Mouse (Mus musculus) intestine, embryonic 14.5 days (tissue): Measurements from ENCODE around the gene Zbtb20. TPM values are rescaled to one million over a fixed set of nuclear protein-coding genes. Genes with fewer than 3 reads are reported as not detected.

Experiments used
- ATAC-seq: fragments of 200-750 bp; cut with Nextera tagmentation; replicated peaks from 2 replicates; pipeline ENCODE4 v1.8.0; 2017; ENCODE audit warnings: low read depth, moderate number of reproducible peaks, moderate TSS enrichment, moderate library complexity; ENCODE audit not compliant: low FRiP score, low TSS enrichment
- DNase-seq: peaks from one replicate; pipeline ENCODE4 v3.0.0-alpha.2; 2018; ENCODE audit warnings: low spot score
- H3K27ac ChIP-seq: fragments of 300-500 bp; sonication (generic); 2 replicates; pipeline ENCODE4 v1.5.1; 2014; ENCODE audit warnings: low read depth, mild to moderate bottlenecking, control low read depth
- H3K27me3 ChIP-seq: fragments of 300-500 bp; sonication (generic); replicated peaks from 2 replicates; pipeline ENCODE4 v1.6.1; 2014; ENCODE audit warnings: low read length, control low read depth; ENCODE audit not compliant: control insufficient read depth, insufficient read depth
- H3K36me3 ChIP-seq: fragments of 300-500 bp; sonication (generic); 2 replicates; pipeline ENCODE4 v1.6.1; 2014; ENCODE audit warnings: low read length, control low read depth; ENCODE audit not compliant: control insufficient read depth, insufficient read depth
- H3K4me1 ChIP-seq: fragments of 300-500 bp; sonication (generic); replicated peaks from 2 replicates; pipeline ENCODE4 v1.6.1; 2014; ENCODE audit warnings: low read length, control low read depth, mixed read lengths; ENCODE audit not compliant: control insufficient read depth, insufficient read depth
- H3K4me2 ChIP-seq: fragments of 300-500 bp; sonication (generic); 2 replicates; pipeline ENCODE4 v1.6.1; 2014; ENCODE audit warnings: low read length
- H3K4me3 ChIP-seq: fragments of 300-500 bp; sonication (generic); 2 replicates; pipeline ENCODE4 v1.5.1; 2014; ENCODE audit warnings: low read depth, low read length, control low read depth, mixed read lengths
- H3K9ac ChIP-seq: fragments of 300-500 bp; sonication (generic); 2 replicates; pipeline ENCODE4 v1.6.1; 2014; ENCODE audit warnings: mild to moderate bottlenecking, low read length
- H3K9me3 ChIP-seq: fragments of 300-500 bp; sonication (generic); 2 replicates; pipeline ENCODE4 v1.6.1; 2016; ENCODE audit warnings: low read length, control low read depth; ENCODE audit not compliant: control insufficient read depth
- WGBS: fragments of 180-500 bp; shearing (Covaris S2); extraction: QIAGEN DNeasy Blood & Tissue Kit; methylation state at CpG from one replicate; pipeline ENCODE4 v1.1.7; 2014; 5-methylcytosine and 5-hydroxymethylcytosine counted together
- polyA plus RNA-seq: library from polyadenylated mRNA; unstranded; fragments of >200 nt; fragmentation: Nextera tagmentation; extraction: Ambion mirVana; gene quantifications from 2 replicates; pipeline ENCODE4 v1.2.1, GENCODE M21; 2014

Zbtb20 gene
- polyA plus RNA-seq, 1 experiment from 2014 or later: 27.3 TPM

DNA sequence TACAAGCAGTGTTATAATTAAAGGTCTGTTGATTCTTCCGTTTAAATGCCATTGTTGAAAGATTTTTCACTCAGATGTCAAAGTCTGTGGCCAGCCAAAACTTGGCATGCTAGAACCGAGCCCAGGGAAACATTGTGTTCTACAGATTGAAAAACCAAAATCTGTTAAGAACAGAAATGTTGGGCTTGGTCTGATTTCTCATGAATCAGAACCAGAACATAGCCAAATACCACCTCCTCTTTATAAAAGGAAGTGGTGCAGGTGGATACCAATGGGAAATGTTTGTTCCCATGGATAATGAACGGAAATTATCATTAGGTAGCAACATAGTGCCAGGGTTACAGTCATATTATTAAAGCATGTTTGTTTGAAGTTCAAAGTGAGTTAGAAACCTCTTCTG is 613.7 kb downstream of the Zbtb20 start:
- WGBS: 87% methylated on average over 3 of the region's 3 CpGs
- no peaks in the 10 kb centered on the region for H3K4me1 ChIP-seq
- ATAC-seq (no peak), DNase-seq (no peak)
- H3K9ac ChIP-seq: no peak overlapping the region
- no peak overlapping the region for H3K4me2 ChIP-seq
- no peaks in the 10 kb centered on the region for H3K36me3 ChIP-seq
- H3K27me3 ChIP-seq: no peaks in the 10 kb centered on the region
- H3K27ac ChIP-seq: no peak overlapping the region
- H3K9me3 ChIP-seq: no peaks in the 10 kb centered on the region
- H3K4me3 ChIP-seq: no peak overlapping the region

GRCm38 (mm10) chr16:43489984-43490383 is 614.3 kb downstream of the Zbtb20 start:
- no peak overlapping the region for H3K4me3 ChIP-seq
- H3K27me3 ChIP-seq: no peaks in the 10 kb centered on the region
- DNase-seq (no peak), ATAC-seq (no peak)
- H3K27ac ChIP-seq: no peak overlapping the region
- H3K36me3 ChIP-seq: no peaks in the 10 kb centered on the region
- H3K9me3 ChIP-seq: no peaks in the 10 kb centered on the region
- H3K4me2 ChIP-seq: no peak overlapping the region
- H3K9ac ChIP-seq: no peak overlapping the region
- WGBS: 90% methylated on average over 12 of the region's 12 CpGs
- no peaks in the 10 kb centered on the region for H3K4me1 ChIP-seq

- ATAC-seq: no peak
- H3K27me3 ChIP-seq: no peaks in the 10 kb centered on the region
- no peak for DNase-seq
- H3K4me2 ChIP-seq: no peak overlapping the region
- H3K9ac ChIP-seq: no peak overlapping the region
- H3K4me3 ChIP-seq: no peak overlapping the region
- H3K27ac ChIP-seq: no peak overlapping the region
- H3K36me3 ChIP-seq: no peaks in the 10 kb centered on the region
- no peaks in the 10 kb centered on the region for H3K4me1 ChIP-seq
- H3K9me3 ChIP-seq: no peaks in the 10 kb centered on the region
- WGBS: 77% methylated on average over 1 of the region's 1 CpGs
Observed at GRCm38 (mm10) chr16:43492863-43493262, 617.2 kb downstream of the Zbtb20 start.

GRCm38 (mm10) chr16:43493596-43494385 is 618.1 kb downstream of the Zbtb20 start:
- no peak overlapping the region for H3K4me2 ChIP-seq
- WGBS: 71% methylated on average over 5 of the region's 5 CpGs
- DNase-seq (no peak), ATAC-seq (no peak)
- H3K9ac ChIP-seq: no peak overlapping the region
- no peaks in the 10 kb centered on the region for H3K27me3 ChIP-seq
- H3K36me3 ChIP-seq: no peaks in the 10 kb centered on the region
- no peak overlapping the region for H3K4me3 ChIP-seq
- H3K4me1 ChIP-seq: no peaks in the 10 kb centered on the region
- H3K27ac ChIP-seq: no peak overlapping the region
- H3K9me3 ChIP-seq: no peaks in the 10 kb centered on the region

DNA sequence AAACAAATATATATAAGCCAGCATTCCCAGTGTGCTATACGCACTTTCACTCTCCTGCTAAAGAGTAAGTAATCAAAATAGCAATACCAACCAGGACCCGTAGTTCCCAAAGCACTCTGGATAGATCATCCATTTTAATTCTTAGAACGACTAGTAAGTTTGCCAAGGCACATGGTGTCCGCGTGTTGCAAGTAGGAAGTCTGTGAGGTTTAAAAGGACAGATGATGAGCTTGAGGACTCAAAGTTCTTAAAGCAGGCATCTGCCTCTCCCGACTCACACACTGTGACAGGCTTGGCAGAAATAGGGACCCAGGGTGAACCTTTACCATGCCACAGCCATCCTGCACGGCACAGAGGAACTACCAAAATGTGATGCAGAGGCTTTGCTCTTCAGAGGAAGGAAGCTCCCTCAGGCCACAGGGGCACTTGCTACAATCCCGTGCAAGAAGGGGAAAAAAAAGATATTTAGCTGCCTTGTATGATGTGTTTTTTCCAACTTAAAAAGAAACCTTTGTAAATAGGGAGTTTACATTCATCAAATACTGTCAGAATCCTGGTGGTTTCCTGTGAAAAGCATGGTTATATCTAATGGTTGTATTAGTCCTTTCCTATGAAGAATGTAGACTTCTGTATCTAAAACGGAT is 619.6 kb downstream of the Zbtb20 start:
- WGBS: 83% methylated on average over 9 of the region's 9 CpGs
- Histone ChIP-seq H3K4me3 (no peak overlapping the region), H3K36me3 (no peaks in the 10 kb centered on the region), H3K27me3 (no peaks in the 10 kb centered on the region), H3K4me2 (no peak overlapping the region), H3K27ac (no peak overlapping the region), H3K4me1 (no peaks in the 10 kb centered on the region), H3K9ac (no peak overlapping the region), H3K9me3 (no peaks in the 10 kb centered on the region)
- DNase-seq (no peak), ATAC-seq (no peak)

DNA sequence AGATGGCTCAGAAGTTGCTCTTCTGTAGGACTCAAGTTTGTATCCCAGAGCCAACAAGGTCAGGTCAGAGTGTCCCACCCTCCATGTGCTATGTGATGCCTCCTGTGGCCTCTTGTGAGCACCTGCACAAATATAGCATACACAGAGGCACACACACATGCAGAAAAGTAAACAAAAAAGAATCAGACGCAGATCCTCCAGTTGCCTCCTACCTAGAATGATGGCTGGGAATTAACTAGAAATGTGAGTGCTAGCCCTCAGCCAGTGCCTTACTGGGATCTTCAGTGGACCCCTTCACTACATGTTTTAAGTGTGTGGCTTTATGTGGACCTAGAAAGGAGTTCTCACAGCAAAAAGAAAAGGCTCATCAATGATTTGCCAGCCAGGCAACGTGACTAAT is 621.4 kb downstream of the Zbtb20 start:
- Histone ChIP-seq H3K9me3 (no peaks in the 10 kb centered on the region), H3K36me3 (no peaks in the 10 kb centered on the region), H3K4me3 (no peak overlapping the region), H3K27ac (no peak overlapping the region), H3K4me2 (no peak overlapping the region), H3K9ac (no peak overlapping the region), H3K27me3 (no peaks in the 10 kb centered on the region), H3K4me1 (no peaks in the 10 kb centered on the region)
- ATAC-seq (no peak), DNase-seq (no peak)
- WGBS: 54% methylated on average over 2 of the region's 2 CpGs

GRCm38 (mm10) chr16:43500132-43500853 is 624.6 kb downstream of the Zbtb20 start:
- no peak for ATAC-seq
- DNase-seq: no peak
- WGBS: 84% methylated on average over 8 of the region's 8 CpGs

DNA sequence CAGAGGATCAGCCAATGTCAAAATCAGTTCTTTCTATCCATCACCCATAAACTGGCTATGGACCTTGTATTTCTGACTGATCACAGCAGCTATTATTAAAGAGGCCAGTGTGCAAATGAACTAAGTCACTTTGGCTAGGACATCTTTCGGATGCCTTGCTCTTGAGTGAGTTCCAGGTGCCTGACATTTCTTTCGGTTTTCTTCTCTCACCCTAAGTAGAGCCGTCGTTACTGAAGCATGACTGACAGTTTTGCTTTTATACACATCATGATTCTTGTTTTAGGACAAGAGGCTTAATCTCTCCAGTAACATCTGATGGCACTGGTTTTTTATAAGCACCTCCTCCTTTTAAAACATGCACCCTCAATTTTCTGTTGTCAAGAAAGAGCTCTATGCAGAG is 625.6 kb downstream of the Zbtb20 start:
- H3K4me2 ChIP-seq: no peak overlapping the region

More at GRCm38 (mm10) chr16:43500132-43500853, 624.6 kb downstream of the Zbtb20 start:
- Histone ChIP-seq H3K9ac (no peak overlapping the region), H3K4me1 (no peaks in the 10 kb centered on the region; the same call in 1 of the 2 replicates), H3K9me3 (no peaks in the 10 kb centered on the region), H3K27me3 (no peaks in the 10 kb centered on the region), H3K36me3 (no peaks in the 10 kb centered on the region), H3K4me3 (no peak overlapping the region), H3K27ac (no peak overlapping the region), H3K4me2 (no peak overlapping the region)

More for the DNA sequence above, 625.6 kb downstream of the Zbtb20 start:
- H3K4me1 ChIP-seq: peaks cover 3% of the 10 kb centered on the region
- H3K36me3 ChIP-seq: no peaks in the 10 kb centered on the region
- H3K9ac ChIP-seq: no peak overlapping the region
- no peak overlapping the region for H3K27ac ChIP-seq
- 74% methylated on average over 4 of the region's 4 CpGs for WGBS
- ATAC-seq: no peak
- DNase-seq: no peak
- H3K27me3 ChIP-seq: no peaks in the 10 kb centered on the region
- no peaks in the 10 kb centered on the region for H3K9me3 ChIP-seq
- no peak overlapping the region for H3K4me3 ChIP-seq
